Mouse (Mus musculus): ENCODE data around the gene Ocln. TPM values are rescaled to one million over a fixed set of nuclear protein-coding genes. Genes with fewer than 3 reads are reported as not detected.
A peak's percentile ranks its signal among the peaks of the same experiment; 100 is the strongest.
"Not testable (repeated sequence)": the region's sequence is repeated elsewhere in the genome, so short reads cannot be mapped to it uniquely, and the experiment has no call there.

Gene Ocln
- total RNA-seq, 2 experiments from 2014 or later, result 8.0 to 8.3 TPM

DNA sequence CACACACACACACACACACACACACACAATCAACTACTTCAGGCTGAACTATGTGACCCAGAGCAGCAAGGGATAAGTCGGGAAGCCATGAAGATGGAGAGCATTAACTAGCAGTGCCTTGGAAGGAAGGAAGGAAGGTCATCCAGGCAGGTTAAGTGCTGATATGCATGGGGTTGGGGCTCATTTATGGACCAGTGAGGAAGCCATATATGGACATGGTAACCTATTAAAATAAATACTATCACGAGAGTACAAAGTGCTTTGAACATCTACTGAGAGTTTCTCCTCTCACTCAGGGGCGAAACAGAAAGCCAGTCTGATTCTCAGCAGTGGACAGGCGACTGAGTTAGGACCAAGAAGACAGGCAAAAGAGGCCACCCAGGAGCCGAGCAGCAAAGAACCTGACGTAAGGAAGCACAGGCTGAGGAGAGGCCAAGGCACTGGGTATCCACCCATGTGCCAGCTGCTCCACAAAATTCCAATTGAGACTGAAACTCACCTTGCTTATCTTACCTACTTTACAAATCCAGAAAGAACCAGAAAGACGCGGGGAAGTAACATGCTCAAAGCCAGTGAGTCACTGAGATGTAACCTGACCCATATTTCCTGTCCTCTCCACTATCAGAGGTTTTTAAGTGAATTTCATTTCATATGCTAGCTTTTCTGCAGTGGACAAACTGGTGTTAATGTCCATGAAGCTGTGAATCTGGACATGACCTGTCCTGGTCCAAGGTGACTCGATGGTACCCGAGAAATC lies 9.3 kb downstream of the Ocln start:
- no peak for DNase-seq

DNA sequence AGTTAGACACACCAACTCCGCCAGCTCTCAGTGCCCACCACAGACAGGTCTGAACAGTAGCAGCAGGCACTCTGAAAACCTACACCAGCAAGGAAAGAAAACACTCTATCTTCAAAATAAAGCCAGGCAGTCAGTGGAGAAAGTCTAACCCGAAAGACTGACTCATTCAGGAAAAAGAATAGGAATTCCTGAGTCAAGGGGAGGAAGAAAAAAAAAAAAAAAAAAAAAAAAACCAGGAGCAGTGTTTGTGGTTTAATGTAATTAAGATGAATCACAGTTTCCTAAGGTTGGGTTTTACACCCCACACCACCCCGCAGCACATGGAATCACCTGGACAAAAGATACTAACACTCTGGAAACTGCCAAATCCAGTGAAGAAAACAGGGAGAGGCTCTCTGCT lies 16.4 kb downstream of the Ocln start:
- no peak for DNase-seq

DNA sequence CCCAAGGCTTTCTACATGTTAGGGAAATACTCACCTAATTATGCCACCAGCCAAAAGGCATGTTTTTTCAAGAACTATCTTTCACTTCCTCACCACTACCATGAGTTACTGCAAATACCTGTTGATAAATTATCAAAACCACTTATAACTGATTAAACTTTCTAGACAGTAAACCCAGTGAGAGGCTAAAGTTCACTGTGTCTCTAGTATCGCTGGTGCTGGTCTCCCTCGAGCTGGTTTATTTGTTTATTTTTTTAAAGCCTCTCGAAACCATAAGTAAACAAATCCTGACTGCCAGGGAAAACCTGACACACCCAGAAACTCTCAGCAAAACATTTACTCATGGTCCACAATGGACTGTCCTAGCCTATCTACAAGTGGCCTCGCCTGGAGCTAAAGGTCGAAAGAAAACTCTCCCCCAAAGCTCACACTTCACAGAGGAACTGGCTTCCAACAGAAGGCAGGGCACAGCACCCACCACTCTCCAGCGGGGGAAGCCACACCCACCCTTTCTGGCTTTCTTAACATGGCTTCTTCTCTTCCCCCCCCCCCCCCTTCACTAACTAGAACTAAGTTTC lies 19.6 kb downstream of the Ocln start:
- DNase-seq, result no peak

DNA sequence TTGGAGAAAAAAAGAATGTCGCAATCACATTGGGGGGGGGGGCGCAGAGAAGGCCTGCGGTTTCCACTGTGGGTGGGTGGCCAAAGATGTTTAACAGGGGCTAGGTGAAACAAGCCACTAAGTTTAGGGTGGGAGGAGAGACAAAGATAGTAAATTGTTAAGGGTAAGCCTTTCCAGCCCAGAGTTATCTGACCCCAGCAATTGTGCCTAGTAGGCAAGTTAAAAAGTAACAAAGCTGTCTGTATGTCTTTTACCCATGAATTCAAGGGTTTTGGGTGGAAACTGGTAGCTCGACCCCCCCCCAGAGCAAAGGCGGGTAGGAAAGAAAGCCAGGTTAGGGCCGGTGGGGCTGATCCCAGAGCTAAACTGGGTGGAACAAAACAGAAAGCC lies 25.9 kb downstream of the Ocln start:
- DNase-seq, result no peak

DNA sequence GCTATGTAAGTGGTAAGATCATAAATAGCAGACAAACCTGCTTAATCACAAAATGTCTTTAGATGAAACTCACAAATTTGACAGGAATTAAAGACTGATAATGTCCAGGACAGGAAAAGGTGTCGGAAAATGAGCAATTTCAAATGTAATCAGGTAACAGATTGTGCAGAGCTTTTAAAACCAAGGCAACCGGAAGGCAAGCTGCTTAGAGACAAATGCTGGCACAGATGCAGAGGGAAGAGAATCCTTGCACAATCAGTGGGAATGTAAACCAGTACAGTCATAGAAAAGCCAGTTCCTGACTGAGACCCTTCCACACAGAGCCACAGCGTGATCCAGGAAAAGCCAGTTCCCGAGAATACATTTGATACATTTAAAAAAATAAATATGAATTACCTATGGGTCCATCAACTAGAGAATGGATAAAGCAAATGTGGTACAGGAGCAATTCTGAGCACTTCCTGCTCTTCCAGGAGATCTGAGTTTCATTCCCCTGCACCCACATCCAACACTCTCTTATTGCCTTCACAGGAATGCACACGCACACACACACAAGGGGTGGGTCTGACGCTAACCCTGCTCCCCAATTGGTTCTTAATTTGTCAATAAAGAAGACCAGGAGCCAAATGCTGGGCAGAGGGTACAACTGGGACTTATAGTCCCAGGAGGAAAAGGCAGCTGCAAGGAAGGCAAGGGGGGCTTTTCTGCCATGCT lies 26.4 kb downstream of the Ocln start:
- DNase-seq, result no peak

DNA sequence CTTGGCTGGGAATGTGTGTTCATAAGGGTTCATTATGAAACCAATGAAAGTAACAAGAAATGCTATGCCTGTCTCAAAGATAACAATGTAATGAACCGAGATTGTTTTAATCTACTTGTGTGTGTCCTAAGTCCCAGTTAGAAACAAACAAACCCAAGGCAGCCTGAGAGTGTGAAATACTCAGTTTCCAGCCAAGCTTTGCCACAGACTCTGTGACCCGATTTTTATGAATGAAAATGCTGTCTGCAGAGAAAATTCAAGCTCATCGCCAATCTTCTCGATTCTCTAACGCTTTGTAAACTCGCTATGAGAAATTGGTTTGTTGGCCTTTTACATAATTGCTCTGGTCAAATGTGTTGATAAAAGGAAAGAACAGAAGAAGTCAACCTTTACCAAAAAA lies 27.6 kb downstream of the Ocln start:
- no peak for DNase-seq

DNA sequence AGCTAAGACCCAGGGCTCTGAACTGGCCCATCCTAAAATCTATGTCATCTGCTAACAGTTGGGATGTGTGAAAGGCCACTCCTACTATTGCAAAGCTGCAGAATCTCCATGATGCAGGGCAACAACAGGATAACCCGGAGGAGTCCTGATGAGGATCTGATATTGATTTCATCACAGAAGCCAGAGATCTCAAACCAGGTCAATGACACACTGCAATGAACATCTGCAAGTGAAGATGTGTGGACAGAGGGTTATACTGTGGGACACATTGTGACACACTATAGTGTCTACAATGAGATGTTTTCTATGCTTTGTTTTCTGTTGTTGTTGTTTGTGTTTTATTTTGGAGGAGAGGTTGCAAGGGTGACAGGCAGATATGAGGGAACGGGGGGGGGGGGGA lies 28.8 kb downstream of the Ocln start:
- DNase-seq, result no peak

DNA sequence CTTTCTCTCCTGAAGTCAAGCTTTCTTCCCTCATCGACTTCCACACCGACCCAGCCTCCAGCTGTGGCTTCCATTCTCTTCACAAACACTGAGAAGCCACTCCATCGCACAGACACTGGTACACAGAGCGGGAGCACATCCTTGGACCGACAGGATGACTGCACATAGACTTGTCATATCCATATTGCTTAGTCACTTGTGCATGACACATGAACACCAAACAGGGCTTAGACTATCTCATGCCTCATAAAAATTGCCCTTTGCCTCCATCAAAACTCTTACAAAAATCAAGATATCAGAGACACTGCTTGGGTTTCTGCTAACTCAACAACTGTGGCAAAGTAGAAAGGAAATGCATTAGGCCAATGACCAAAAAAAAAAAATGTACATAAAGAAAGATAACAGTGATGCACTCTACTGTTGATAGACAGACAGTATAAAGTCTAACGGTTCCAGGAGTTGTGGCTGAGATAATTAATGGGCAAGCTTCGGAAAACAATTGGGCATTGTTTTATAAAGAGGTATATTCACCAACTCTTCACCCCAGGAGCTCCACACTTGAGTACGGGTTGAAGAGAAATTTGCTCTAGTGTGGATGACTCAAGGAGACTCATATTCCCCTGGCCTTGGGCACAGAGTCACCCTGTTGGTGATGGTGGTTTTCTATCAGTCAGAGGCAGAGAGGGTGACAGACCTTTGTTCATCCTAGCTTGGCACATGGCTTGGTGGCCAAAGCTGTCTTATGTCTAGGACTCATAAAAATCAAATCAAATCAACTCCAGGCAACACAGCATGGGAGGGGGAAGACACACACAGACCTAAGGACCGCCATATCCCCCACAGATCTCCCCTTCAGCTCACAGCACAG lies 30.6 kb downstream of the Ocln start:
- no peak for DNase-seq

DNA sequence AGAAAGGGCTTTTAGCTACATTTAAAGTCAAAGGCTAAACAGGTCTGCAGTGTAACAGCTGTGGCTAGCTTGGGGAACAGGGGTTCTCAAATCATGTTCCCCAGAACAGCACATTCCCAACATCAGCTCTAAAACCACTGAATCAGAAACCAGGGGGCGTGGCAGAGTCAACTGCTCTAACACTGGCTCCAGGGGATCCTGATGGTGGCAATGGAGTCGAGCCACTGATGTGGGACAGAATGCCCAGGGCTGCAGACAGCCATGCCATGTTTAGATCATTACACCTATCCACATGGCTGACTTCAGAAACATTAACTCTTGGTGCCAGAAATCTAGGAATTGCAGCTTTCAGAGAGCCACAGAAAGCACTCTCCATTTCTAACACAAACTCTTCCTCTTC lies 33.4 kb downstream of the Ocln start:
- DNase-seq, result no peak

DNA sequence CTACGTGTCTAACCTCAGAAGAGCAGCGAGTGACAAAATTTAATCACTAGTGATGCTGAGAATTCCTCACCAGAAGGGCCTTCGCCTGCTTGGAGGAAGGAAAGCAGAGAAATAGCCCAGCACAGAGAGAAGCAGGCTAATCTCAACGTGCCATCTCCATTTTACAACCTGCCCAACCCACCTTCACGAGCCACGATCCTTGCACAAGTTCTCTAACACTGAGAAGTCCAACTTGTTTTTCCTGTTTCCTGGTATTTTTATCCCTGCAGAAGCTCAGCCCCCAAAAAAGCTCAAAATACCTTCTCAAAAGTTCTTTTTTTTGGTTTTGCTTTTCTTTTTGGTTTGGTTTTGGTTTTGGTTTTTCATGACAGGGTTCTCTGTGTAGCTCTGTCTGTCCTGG lies 34.3 kb downstream of the Ocln start:
- DNase-seq, result no peak

DNA sequence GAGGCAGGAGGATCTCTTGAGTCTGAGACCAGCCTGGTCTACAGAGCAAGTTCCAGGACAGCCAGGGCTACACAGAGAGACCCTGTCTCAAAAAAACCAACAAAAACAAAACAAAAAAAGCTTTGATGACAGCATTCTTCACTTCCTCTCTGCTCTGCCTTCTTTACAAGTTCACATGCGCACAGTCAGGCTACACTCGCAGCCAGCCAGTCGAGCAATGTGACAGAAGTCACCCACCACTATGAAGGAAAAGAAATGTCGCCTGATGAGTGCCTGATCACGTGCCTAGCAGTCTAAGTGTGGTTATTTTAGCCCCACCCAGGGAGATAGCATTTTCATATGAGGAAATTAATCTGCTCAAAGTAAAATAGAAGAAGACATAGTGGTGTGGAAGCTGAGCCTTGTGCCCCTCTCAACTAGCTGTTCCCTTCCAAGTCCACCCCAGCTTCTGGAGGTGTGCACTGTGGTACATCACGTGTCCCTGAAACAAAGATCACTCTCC lies 34.8 kb downstream of the Ocln start:
- DNase-seq, result no peak

DNA sequence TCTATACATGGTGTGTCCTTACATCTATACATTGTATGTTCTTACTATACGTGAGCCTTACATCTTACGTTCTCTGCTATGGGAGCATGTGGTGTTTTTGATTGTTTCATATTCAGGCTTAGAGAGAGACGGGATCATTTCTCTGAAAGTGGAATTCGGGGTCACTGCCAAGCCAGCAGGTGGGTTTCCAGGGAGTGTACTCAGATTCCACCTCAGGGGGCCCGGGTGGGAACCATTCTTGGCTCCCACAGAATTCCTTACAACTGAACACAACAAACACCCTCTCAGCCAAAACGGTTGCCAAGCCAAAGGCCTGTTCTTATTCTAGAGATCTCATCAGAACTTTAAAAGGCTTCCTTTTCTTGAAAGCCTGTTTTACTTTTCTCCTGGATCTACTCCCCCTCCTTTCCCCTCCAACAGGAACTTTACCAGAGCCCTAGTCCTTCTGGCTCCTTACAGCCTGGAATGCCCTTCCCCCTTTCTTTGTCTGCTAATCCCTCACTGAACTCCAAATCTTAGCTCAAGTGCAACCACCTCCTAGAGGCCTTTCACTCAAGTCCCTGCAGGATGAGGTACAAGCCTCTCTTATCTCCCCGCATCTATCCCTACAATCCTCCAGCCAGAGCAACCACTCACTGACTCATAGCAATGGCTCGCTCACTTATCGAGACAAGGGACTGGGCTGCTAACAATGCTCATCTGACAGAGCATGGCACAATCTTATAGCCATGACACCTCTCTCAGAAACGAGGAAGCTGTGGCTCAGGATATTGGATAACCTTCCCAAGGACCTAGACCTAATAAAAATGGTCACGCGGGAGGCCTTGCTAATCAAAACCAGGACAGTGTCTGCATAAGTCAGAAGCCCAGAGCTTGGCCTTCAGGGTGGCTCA lies 36.1 kb downstream of the Ocln start:
- DNase-seq, result peak; percentile 23

DNA sequence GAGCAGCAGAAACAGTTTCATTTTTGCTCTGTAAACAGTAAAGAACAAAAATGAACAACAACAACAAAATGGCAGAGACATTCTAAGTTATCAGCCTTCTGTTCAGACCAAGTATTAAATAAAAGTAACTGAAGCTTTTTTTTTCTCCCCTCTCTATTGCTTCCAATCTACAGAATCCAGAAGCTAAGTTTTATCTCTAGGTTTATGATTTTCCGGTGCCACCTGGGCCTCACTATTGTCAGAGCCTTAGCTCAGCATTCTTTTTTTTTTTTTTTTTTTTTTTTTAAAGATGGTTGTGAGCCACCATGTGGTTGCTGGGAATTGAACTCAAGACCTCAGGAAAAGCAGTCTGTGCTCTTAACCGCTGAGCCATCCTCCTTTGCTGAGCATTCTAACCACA lies 39.7 kb downstream of the Ocln start:
- DNase-seq, result no peak

DNA sequence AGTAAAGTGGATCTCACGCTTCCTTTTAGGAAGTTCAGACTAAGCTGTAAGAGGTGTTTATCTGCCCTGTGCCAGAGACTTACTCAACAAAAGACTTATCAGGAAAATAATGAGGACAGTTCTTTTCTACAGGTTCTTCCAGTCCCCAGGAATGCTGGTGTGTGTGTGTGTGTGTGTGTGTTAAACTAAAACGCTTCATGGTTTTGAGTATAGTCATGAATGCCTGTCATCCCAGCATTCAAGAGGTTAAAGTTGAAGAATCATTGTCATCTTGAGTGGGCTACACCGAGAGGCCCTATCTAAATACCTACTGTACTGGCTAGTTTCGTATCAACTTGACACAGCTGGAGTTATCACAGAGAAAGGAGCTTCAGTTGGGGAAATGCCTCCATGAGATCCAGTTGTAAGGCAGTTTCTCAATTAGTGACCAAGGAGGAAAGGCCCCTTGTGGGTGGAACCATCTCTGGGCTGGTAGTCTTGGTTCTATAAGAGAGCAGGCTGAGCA lies 40.6 kb downstream of the Ocln start:
- DNase-seq, result no peak

DNA sequence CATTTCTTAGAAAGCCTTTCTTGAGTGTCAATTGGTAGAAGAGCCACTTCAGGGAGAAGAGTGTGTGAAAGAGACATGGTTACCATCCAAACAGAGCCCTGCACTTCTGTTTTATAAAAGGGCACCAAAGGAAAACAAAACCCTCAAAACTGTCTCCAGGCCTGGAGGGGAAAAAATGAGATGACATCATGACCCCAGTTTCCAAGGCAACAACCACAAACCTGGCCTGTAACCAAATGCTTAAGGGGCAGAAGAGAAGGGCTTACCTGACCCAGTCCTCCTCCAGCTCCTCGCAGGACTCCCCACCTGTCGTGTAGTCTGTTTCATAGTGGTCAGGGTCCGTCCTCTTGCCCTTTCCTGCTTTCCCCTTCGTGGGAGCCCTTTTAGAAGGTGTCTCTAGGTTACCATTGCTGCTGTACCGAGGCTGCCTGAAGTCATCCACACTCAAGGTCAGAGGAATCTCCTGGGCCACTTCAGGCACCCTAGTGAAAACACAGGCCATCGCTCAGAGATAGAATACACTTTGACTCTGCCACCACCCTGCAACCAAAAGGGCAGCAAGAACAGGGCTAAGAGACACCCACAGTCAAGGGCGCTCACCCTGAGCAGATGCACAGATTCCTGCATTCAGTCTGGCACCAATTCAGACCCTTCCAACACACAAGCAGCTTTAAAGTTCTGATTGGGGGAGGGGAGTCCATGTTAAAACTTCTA lies 41.2 kb downstream of the Ocln start:
- peak; percentile 21 for DNase-seq

DNA sequence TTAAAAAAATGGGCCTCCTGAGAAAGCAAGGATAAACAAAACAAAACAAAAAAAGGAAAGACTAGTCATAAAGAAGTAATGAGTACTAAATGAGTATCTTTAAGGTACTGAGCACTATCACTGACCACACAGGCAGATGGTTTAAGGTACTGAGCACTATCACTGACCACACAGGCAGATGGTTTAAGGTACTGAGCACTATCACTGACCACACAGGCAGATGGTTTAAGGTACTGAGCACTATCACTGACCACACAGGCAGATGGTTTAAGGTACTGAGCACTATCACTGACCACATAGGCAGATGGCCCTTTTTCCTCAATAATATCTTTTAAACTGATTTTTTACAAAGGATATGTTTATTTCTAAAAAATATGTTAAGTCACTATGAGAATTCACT lies 52.9 kb downstream of the Ocln start:
- DNase-seq, result not testable (repeated sequence)

DNA sequence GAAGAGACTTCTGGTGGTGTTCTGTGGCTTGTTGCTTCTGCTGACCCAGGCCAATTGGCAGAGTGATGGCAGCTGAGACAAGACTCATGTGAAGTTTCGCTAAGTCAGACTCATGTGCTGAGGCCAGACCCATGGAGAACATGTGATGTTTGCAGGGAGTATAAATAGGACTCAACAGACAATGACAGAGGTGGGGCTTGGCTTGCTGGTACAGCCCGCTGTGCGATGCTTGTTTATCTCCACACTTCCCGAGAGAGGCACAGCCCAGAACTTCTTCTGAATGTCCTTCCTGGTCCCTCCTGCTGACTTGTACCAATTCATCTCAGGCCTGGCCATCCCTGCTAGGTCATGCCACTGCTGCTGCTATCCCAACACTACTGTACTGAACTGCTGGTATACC lies 57.2 kb downstream of the Ocln start:
- no peak for DNase-seq

DNA sequence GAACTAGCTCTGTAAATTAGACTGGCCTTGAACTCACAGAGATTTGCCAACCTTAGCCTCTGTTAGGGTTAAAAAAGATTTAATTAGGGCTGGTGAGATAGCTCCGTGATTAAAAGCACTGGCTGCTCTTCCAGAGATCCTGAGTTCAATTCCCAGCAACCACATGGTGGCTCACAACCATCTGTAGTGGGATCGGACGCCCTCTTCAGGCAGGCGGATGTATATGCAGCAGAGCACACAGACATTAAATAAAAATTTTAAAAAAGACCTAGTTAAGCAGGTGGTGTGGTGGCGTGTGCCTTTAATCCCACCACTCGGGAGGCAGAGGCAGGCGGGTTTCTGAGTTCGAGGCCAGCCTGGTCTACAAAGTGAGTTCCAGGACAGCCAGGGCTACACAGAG lies 58.1 kb downstream of the Ocln start:
- not testable (repeated sequence) for DNase-seq

DNA sequence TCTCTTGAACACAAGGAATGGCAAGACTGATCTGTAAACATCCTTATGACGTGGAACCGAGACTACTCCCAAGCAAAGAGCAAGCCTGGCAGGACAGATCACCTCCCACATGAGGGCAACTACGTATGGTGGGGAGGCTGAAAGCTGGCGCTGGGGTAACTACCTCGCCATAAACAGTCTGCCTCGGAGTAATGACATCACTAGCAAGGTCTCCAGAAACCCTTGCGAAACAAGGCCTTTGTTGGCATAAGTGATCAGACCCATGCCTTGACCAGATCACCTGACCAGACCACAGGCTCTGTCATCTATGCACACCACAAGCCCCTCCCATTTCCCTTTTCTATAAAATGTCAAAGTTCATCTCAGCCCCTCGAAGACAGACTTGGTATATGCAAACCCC lies 59.2 kb downstream of the Ocln start:
- DNase-seq, result no peak

DNA sequence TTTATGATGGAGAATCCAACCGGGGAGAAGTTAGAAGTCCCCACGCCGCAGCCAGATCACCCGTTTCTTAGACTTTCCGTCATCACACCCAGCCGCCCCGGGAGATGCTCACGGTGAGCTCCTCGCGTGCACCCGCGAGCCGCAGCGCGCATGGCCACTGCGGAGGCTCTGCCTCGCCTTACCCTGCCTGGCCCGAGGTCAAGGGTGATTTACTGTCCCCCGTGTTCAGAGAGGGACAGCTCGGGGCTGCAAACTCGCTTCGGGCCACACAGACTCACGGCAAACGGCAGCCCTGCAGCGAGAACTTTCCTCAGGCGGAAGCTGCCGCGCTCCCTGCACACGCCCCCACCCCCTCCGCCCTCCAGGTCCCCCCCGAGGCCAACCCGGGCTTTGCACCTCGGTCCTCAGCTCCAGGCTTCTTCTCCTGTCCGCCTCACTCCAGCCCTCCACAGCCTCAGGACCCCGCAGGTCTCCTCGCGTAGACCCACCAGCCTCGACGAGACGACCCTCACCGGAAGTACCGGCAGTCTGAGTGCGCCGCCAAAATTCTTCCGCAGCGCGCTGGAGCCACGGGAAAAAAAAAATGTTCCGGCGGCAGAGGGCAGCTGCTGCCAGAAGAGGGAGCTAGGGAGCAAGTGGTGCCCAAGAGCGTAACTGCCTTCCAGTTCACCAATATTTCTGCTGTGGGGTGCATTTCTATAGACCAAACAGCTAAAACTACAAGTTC lies 60.3 kb downstream of the Ocln start, which contains the start of gene Gtf2h2:
Gene Gtf2h2, minus strand, starts transcription at position 519 of the 727 bp plus-strand sequence.
- DNase-seq, result peak; percentile 92

All from adrenal gland, postnatal 10 days (tissue).